Mouse (Mus musculus) G1E-ER4 (cell line): ENCODE data around the gene Oas2. TPM values are rescaled to one million over a fixed set of nuclear protein-coding genes. Genes with fewer than 3 reads are reported as not detected.

ENCODE experiments used
- GATA1 ChIP-seq: IDR thresholded peaks from one replicate; pipeline ENCODE4 v1.8.0; 2012; ENCODE audit warnings: low read length, inconsistent platforms
- polyA plus RNA-seq: library from polyadenylated mRNA; stranded (reverse); fragments of >175 nt; gene quantifications from 2 replicates; pipeline ENCODE4 v1.2.3, GENCODE M21; 2012

Gene Oas2
- polyA plus RNA-seq, 1 experiment = not detected

DNA sequence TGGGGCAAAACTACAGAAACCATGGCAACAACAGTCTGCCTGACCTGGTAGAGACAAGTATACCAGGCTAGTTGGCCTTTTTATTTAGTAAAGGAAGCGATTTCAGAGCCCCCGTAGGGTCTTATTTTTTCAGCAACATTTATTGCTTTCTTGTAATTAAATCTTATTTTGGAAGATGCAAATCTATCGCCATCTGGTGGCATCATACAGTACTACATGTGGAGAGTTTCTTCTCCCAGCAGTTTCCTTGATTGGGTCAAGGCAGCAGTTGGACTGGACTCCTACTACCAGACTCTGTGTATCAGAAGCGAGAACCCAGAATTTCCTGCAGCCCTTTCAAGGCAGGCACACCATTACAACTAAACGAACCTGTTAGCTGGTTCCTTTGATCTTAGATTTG, 3.2 kb downstream of the Oas2 start:
- no peak for TF ChIP-seq GATA1

DNA sequence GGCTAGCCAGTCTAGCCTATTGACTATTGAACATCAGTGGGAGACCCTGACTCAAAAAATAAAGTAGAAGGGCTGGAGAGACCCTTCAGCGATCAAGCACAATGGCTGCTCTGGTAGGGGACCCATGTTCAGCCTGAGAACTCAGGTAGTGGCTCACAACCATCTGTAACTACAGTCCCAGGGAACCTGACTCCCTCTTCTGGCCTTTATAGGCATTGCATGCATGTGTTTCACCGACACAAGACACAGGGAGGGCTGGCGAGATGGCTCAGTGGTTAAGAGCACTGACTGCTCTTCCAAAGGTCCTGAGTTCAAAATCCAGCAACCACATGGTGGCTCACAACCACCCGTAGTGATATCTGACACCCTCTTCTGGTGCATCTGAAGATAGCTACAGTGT, 7.5 kb downstream of the Oas2 start:
- no peak for TF ChIP-seq GATA1

DNA sequence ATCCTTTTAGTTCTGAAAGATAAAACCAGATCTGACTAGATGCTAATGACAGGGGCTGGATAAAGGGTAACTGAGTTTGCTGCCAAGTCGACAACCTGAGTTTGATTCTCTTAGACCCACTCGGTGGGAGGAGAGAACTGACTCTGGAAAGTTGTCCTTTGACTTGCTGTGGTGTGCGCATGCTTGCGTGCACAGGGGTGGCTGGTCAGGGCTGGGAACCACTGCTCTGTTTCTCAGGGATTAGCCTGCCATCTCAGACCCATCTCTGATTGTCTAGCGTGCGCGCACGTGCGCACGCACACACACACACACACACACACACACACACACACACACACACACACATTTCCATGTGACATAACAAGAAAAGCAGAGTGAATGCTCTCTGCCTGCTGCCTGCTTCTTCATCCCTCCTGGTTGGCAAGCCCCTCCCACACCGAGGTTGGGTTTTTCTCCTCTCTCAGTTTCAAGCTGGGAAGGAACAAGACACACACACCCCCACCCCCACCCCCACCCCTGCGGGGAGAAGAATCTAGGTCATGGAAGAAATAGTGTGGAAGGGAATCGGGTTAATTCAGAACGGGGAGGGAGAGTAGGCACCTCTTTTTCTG, 15.2 kb downstream of the Oas2 start:
- TF ChIP-seq GATA1 = no peak

GRCm38 (mm10) chr5:120733696-120734095, 16.0 kb downstream of the Oas2 start:
- TF ChIP-seq GATA1 = no peak

DNA sequence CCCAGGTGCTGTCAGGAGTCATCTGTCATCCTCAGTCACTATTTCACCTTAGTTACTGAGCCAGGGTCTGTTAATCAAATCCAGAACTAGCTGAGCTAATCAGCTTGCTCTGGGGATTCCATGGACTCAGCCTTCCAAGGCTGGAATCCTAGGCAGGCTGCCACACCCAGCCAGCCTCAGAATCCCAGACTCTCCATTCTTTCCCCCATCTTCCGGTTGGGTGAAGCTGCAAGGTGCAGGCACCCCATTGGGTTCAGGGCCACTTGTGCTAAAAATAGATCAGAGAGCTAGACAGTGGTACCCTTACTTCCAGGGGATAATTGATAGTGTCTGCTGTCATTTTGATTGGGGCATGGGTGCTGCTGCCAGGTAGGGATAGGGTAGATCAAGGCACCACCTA, 16.9 kb downstream of the Oas2 start:
- TF ChIP-seq GATA1 = no peak

DNA sequence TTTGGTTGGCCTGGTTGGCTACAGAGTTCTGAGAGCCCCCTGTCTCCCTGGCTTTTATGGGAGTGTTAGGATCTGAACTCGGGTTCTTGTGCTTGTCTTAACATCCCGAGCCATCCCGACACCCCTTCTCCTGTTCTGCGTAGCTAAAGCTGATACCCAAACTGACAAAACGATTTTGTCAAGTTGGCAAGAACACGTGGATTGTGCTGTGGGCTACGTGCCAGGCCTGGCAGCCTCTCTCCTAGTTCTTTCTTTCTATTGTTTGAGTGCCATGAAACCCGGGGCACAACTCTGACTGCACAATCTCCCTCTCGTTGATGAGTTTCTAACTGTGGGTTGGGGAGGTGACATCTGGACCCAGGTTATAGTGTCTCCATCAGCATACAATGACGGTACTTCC, 20.3 kb downstream of the Oas2 start:
- no peak for TF ChIP-seq GATA1

DNA sequence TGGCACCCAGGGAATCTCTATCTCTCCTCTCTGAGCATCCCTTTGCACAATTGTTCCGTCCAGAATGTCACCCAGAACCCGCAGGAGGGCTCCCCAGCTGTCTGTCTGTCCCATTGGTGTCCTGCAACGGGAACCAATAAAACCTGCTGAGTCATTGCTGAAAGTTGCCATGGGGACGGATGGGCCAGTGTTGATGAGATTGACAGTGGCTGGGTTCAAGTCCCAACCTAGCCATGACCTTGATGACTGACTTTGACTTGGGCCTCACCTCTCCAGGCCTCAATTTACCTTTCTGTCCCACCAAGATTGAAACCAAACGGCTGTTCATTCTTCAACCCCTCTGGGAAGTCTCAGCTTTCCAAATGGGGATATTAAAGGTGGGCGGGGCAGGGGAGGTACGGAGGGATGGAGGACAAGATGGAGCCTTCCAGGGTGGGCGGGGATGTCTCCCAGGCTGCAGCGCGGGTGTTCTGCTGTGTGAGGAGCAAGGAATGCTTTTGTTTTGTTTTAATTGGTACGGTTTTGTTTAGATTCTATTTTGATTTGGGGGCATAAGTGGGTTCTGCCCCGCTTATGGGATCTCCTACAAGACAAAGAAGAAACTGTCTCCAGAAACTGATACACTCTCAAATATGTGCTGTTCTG, 23.7 kb downstream of the Oas2 start:
- TF ChIP-seq GATA1 = no peak

GRCm38 (mm10) chr5:120721005-120721404, 28.6 kb downstream of the Oas2 start:
- TF ChIP-seq GATA1 = no peak

GRCm38 (mm10) chr5:120718600-120719378, 30.9 kb downstream of the Oas2 start:
- TF ChIP-seq GATA1 = no peak

GRCm38 (mm10) chr5:120717136-120717535, 32.5 kb downstream of the Oas2 start:
- no peak for TF ChIP-seq GATA1

DNA sequence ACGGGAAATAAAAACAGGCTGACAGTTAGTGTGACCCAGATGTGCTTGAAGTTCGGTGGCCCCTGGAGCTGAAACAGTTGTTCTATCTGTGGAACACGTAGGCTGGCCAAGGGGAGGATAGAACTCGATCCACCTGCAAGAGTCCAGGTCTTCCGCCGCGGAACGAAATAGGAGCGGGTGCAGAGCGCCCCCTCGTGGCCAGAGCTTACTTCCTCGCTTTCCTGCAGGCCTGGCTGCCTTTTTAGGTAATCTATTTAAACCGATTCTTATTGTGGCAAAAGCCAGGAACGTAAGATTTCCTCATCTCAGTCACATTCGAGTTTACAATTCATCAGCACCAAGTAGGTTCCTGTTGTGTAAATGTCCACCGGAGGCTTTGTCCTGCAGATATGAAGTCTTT, 35.3 kb downstream of the Oas2 start:
- no peak for TF ChIP-seq GATA1

DNA sequence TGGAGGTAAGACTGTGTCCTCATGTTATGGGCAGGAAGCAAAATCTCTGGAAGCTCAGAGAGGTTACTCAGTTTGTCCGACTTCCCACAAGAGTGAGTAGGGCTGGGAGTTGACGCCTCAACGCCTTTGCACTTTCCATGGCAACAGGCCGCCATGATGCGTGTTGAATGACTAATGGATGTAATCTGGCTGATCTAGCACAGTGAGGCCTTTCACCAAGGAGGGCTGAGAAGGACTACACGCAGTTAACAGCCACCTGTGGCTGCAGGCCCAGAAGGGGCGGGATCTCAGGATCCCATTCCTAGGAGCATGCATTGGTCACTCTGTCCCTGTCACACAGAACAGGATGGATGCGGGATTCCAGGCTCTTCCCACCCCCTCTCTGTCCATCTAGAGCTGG, 36.9 kb downstream of the Oas2 start:
- TF ChIP-seq GATA1 = no peak

DNA sequence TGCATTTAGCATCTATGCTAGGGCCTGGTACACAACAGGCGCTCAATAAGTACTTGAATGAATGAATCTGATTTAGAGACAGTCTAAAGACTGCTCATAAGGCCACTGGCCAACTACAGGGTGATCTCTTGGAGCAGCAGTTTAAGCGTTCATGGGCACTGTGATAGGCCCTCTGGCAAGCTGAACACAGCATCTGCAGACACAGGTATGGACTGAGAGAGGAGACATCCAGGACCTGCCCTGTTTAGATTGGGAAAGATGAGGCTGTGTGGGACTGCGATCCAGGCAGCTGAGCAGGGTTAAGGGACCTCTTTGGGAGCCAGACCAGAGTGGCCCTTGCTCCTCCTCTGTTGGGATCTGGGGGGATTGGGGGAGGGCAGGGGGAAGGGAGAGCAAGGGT, 37.8 kb downstream of the Oas2 start, which contains the start of gene Dtx1:
Gene Dtx1, minus strand, starts transcription at position 101 of the 400 bp plus-strand sequence.
- no peak for TF ChIP-seq GATA1

DNA sequence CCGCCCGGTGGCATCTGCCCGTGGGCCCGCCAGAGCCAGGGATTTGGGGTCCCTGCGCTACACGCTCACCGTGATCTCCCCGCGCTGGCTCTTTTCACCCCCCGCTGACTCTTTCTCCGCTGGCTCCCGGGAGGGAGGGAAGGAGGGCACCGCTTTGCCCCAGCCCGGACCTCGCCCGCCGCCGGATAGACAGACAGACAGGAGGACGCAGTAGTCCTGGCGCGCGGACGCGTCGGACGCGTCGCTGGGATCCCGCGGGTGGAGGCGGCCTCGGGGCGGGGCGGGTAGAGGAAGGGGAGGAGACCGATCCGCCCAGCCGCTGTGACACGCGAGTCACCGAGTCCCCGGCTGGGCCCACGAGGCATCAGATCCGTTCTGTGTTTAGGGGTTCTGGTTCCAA, 38.2 kb downstream of the Oas2 start:
- TF ChIP-seq GATA1 = no peak

DNA sequence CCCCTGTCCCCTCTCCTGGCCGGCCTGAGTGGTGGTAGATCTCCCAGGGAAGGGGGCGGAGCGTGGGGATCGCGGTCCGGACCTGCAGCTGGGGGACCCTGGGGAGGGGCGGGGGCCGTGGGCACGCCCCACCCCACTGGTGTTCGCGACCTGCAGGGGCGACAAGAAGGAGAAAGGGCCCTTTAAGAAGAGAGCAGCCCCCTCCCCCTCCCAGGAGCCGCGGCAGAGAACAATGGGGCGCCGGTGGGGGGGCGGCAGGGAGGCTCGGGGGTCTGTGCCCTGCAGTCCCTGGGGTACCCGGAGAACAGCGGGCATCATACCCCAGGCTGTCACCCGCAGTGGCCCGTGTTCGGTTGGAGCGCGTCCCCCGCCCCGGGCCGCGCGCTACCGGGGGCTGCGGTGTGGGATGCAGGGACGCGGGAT, 38.8 kb downstream of the Oas2 start:
- TF ChIP-seq GATA1 = no peak

- no peak for TF ChIP-seq GATA1
These were observed 39.4 kb downstream of the Oas2 start for GRCm38 (mm10) chr5:120710161-120710825.

DNA sequence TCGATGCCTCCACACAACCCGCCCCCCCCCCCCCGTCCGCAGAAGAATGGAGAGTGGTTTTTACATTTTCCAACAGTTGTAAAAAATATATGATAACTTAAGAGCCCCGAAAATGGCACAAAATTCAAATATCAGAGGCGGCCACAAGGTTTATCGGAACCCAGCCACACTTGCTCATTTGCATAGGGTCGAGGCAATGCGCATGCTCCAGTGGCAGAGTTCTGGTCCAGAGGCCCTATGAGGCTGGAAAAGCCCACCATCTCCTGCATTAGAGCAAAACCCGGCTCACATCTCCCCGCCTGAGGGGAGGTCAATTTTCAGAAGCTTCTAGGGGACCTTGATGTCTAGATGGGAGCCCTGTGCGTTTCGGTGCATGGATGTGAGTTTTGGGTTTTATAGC, 42.7 kb downstream of the Oas2 start:
- no peak for TF ChIP-seq GATA1
